16 mouse cellular contexts compared by ENCODE assay signal in the genomic region with DNA sequence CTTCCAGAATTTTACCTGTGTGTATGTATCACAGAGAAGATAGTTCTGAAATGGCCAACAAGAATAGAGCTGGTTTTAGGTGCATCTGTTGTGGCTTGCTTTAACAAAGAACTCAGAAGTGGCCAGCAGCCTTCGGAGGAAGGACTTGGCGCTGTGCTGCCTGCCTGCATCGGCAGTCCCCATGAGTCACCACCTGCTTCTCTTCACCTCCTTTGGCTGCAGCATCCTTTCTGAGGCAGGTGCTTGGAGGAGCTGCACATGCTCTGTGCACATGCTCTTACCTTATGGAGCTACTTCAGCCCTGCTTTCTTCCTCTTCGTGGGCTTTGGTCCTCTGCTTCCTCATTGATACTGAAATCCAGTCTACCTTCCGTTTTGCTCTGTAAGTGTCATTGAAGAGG.
DNase-seq lines count a peak whose midpoint lies in the region; ATAC-seq lines count a peak whose summit lies in the region.
"Had no signal": no experiment of that assay in that cellular context is flagged by ENCODE, and none has a peak within 500 bp of the region (broad histone marks: within the 10 kb centered on the region; RNA-seq: fewer than 3 reads in every experiment).

No protein-coding gene starts in this region.

- peak; percentile 78; the same call in 1 of the 2 replicates for ATAC-seq in cerebellum, adult (ENCODE audit: insufficient number of reproducible peaks, low FRiP score, low TSS enrichment)
- ATAC-seq: activated CD4-positive, CD25-positive, alpha-beta regulatory T cell, adult 4 months; forebrain, embryonic 14.5 days had no signal

- no peak for DNase-seq in cerebellum, postnatal 10 days
- peak; percentile 63 for DNase-seq in layer of hippocampus, adult 9-11 months
- DNase-seq in layer of hippocampus, adult 9-10 months (ENCODE audit: low spot score) = no peak
- peak; percentile 72 for DNase-seq in cerebellum, adult 11-12 months
- peak; percentile 63 to 66 for DNase-seq in cerebellum, postnatal 36 days
- no peak for DNase-seq in MN1 (ENCODE audit: low spot score)
- no peak for DNase-seq in kidney, adult 18-20 months
- DNase-seq: adrenal gland, postnatal 14 days; gastrocnemius, postnatal 36 days; heart, postnatal 10 days; kidney, adult 9 months; kidney, postnatal 36 days; thymus, postnatal 25 days had no signal

Comparison
In these comparisons a context has a peak if more than half of its experiments do, and no peak if none do; other contexts are left out.
1. DNase-seq: peak in layer of hippocampus, adult 9-11 months (single experiment), cerebellum, adult 11-12 months (single experiment) and cerebellum, postnatal 36 days (2 of 2); none in cerebellum, postnatal 10 days (0 of 2), layer of hippocampus, adult 9-10 months (single experiment), MN1 (single experiment) and kidney, adult 18-20 months (single experiment).